Mouse (Mus musculus): Measurements from ENCODE around the gene Olfr875.

- no peak for TF ChIP-seq CTCF (IDR thresholded peaks at IDR 0.05; ENCODE audit: low read depth, low read length)
- TF ChIP-seq POLR2A (IDR thresholded peaks at IDR 0.05; ENCODE audit: borderline replicate concordance, low read depth, low read length): no peak
Measured at GRCm38 (mm10) chr9:37807235-37807634, 35.6 kb downstream of the Olfr875 start.

Data from bone marrow macrophage, adult 2 months (primary cell).